Mouse (Mus musculus) mouse embryonic stem cell (cell line): ENCODE data around the gene Tmed2.
"Not testable (repeated sequence)": the region's sequence is repeated elsewhere in the genome, so short reads cannot be mapped to it uniquely, and the experiment has no call there.

ENCODE experiments used
- in situ Hi-C, 2 experiments: fragments of 300-500 bp; cut with MboI; formaldehyde crosslinking; loops; 1 replicate in 1 of 2; 3 replicates in 1 of 2; pipeline ENCODE4 v1.14.3; 2019 to 2020; ENCODE audit warnings: low sequenced_read_pairs in 2 of 2, low pct_unique_long_range_greater_than_20kb in 1 of 2, mixed read lengths in 1 of 2; ENCODE audit not compliant: unreplicated experiment in 1 of 2

The Tmed2 gene

DNA sequence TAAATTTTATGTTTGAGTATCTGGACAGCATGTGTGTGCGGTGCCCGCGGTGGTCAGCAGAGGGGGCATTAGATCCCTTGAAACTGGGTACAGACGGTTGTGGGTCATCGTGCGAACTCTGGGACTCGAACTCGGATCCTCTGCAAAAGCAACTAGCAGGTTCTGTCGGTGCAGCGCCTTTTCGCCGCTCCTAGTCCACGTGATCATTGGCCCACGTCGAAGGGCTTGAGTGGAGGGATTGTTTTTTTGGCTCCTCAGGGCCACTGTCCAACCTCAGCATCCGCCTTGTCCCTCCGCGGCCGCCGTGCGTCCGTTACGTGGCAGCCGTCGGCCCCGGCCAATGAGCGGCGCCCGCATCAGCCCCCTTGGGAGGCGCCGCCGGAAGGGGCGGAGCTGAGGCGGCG is at the start of gene Tmed2:
Gene Tmed2 (plus strand): TSS at position 313 of the 404 bp plus-strand sequence.
- in situ Hi-C loops = no loop called here

DNA sequence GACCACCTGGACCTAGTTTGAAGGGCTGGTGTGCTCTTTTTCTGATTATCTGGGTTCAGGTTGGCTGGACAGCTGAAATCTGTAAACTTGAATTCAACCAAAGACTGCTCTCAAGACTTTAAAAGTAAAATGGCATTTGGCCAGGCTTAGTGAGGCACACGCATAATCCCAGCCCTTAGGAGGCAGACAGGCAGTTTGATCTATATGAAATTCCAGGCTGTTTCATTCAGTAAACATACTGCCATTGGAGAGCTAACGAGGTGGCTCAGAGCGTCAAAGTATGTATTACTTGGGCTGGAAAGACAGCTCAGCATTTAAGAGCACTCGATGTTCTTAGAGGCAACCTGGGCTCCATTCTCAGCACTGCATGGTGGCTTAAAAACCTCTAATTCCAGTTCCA is 48.8 kb upstream of the Tmed2 start:
- in situ Hi-C loops = no loop called here

DNA sequence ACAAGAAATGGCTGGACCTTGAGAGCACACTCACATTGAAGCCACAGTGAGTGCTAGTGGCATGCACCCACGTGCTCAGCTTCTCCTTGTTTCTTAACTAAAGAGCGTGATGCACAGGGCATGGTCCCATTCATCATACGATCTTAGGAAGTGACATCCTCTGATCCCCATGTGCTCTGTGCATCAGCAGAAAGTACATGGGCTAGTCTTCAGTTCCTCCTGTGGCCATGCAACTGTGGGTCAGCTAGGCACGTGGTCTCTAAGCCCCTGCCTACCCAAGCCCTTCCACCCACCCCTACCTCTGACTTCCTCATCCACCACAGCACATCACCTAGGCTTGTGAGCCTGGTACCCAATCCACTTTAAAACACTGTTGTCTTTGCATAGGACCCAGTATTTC is 47.9 kb upstream of the Tmed2 start:
- in situ Hi-C loops = no loop called here

DNA sequence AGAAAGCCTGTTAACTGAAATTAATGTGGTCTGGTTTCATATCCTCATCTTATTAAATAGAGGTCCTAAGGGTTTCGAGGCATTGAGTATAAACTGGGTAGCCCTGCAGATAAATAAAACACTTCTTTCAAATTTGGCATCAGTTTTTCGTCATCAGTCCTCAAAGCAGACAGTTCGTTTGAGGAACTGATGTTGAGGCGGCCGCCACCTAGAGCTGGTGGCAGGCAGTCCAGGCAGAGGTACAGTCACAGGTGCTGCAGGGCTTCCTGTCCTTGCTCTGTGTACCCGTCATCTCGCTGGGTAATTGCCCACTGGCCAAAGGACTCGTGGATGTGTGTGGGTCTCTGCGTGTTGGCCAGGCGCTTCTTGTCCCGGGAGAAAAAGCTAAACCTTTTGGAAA is 47.0 kb upstream of the Tmed2 start:
- in situ Hi-C loops = no loop called here

DNA sequence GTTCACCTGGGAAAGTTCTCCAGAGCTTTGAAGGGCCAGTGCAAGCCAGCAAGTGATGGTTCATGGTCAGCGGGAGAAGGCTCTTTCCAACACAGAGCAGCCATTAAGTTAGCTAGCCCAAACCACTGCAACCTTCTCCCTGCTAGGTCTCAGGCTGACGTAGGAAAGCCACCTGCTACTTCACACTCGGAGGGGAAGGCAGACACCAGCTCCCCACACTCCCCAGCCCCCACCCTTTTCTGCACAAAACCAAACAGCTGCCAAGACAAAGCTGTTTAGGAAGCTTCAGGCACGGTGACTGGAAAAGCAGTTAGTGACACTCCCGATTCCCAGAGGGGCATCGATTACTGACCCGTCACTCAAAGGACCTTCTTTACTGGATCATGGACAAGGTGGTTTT is 44.9 kb upstream of the Tmed2 start:
- in situ Hi-C loops = no loop called here

DNA sequence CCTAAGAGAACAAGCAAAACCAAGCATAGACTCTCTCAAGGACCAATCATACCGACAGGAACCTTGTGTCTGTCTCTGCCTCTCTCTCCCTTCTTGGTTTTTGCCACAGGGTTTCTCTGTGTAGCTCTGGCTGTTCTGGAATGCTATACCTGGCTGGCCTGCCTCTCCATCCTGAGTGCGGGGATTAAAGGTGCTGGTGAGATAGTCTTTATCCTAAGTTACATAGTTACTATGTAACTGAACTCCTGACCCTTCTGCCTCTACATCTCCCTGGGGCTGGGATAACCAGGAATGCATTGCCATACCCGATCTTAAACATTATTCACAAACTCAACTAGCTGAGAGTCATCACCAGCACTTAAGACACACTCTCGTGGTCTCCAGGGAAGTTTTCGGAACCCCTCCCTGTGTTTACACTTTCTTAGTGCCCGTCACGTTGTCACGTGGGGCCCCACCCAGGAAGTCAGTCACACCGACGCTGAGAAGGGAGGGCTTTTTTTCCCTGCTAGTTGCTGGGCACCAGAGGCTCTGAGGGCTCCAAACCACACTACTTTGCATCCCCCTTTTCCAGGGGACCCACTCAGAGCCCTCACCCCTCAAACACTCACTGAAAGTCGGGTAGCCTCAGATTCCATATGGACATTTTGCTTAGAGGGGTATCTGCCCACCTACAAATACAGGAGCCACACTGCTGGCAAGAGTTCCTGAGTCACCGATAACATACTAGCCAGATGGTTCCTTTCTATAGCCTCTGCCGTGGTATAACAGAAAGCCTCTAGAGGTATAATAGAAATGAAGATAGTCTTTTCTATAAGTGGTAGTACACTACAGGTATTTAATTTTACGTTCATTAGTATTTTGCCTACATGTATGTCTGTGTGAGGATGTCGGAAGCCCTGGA is 43.6 kb upstream of the Tmed2 start:
- in situ Hi-C loops = no loop called here

DNA sequence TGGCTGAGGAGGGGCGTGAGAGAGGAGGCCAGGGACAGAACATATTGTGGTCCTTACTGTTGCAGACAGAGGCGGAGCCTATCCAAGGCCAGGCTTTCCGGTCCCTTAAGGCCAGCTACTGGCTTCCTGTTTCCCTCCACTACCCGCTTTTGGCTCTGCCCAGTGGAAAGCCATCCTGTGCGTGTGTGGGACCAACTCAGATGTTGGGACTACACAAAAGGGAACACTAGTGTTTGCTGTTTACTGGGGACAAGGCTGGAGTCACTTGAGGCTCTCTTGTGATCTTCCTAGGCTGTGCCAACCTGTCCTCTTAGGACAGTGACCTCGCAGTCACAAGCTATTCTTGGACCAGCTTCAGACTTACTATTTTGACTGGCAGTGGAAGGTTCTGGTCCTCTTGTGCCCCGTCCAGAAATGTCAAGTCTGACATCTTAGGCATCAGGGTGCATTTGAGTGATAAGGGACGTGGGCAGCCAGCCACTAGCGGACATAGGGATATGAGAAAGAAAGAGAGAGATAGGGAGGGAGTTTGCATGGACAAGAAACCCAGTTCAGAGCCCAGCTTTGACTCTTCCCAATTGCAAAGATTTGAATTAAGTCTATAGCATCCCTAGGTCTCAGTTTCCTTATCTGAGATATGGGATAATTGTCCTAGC is 42.1 kb upstream of the Tmed2 start:
- in situ Hi-C loops = no loop called here

DNA sequence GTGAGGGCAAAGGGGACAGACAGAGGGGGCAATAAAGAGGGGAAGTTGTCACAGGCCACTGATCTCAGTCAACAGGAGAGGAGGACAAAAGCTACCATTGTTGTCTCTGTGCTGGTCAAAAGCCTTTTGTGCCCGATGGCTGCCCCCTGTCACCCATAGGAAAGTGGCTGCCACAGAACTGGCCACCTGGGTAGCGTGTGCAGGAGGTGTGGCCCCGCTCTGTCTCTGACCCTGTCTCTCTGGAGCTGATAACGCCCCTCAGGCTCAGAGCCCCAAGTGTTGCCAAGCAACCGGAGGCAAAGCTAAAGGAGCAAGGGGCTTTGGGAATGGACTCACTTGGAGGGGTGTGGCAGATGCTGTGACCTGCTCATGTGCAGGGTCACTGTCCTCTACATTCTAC is 41.5 kb upstream of the Tmed2 start:
- in situ Hi-C loops = no loop called here

DNA sequence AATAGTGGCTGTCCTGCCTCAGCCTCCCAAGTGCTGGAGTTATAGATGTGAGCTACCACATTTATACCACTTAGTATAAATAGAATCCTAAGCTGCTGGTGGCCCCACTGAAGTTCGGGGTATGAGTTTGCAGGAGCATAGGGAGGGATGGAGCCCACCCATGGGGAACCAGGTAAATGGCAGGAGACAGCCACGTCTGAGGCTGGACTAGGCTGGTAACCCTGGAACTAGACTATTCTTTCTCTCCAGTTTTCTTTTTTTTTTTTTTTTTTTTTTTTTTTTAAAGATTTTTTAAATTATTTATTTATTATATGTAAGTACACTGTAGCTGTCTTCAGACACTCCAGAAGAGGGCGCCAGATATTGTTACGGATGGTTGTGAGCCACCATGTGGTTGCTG is 40.5 kb upstream of the Tmed2 start:
- in situ Hi-C loops = not testable (repeated sequence)

DNA sequence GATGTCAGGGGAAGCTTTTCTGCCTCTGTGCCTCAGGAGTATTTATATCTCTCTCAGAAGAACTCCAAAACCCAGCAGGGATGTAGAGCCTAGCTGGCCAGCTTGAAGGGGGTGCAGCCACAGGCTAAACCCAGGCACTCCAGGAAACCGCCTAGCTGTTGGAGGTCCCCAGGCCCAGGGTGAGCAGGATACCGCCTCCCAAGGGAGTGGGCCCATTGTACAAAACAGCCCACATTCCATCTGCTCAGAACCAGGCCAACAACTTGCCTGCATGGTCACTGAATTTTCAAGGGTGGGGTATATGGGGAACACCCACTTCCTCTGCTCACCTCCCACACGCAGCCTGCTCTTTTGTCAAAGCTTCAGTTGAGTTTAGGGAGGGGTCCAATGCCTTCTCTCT is 39.9 kb upstream of the Tmed2 start:
- in situ Hi-C loops = no loop called here

DNA sequence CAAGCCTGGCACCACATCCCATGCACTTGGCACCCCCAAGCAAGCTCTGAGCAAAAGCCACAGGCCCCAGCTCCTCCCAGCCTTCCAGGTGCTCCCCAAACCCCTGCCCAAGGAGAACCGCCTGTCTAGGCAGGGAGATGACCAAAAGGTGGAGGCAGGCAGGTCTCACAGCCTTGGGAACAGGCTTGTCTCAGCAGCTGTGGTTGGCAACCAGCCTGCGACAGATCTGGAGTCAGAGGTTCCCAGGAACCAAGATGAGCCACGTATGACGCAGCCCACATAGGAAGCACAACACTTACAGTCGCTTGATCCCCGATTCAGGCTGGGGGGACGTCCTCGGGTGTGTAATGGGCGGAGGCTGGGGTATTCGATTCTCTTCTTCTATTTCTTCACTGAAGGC is 39.0 kb upstream of the Tmed2 start:
- in situ Hi-C loops = no loop called here

DNA sequence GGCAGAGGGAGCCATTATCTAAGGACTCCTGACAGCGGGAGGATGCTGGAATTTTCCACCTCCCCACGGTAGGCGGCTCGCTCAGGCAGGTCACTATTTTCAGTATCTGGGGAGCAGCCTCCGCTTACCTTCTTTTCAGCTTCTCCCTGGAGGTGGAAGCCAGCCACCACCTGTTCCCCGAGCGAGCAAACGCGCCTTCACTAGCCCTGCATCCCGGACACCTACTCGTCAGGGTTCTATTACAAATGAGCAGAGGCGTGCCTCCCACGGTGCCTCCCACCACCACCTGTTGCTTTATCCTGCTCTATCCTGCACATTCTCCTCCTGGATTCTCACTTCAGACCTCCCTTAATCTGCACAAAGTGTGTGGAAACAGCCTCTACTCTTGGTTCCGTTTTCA is 36.8 kb upstream of the Tmed2 start:
- in situ Hi-C loops = no loop called here

DNA sequence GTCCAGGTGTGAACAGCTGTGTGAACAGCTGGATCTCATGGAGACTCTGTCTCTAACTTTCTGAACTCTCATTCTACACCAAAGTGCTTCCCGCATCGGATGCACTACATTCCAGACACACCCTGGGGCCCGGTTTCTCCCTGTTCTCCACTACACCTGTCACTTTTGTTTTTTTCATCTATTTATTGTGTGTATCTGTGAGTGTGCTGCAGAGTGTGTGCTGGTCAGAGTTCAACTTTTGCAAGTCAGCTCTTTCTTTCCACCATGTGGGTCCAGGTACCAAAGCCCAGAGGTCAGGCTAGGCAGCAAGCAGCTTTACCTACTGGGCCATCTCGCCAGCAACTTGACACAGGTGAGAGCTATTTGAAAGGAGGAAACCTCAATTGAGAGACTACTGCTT is 35.3 kb upstream of the Tmed2 start:
- in situ Hi-C loops = no loop called here

DNA sequence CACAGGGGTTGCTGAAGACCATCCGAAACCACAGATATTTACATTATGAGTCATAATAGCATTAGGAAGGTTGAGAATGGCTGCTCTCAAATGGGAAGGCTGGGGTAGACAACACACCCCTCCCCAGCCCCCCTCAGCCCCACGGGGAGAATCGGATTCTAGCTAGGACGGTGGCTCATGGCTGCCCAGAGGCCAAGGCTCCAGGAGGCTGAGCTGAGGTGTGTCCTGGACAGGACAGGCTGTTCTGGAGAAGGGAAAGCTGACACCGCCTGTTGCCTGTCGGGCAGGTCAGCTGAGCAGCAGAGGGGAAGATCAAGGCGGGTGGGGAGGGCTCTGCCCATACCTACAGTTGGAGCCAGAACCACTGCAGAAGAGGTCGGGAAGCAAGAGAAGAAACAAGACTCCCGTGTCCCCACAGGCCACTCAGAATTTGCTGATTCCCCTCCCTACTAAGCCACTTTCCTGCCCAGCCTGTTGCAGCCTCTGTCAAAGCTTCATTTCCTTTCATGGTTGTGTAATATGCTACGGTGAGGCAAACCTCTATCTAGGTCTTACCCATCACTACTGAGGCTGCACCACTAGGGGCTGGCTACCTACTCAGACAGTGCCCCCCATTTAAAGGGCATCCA is 33.6 kb upstream of the Tmed2 start:
- in situ Hi-C loops = no loop called here

DNA sequence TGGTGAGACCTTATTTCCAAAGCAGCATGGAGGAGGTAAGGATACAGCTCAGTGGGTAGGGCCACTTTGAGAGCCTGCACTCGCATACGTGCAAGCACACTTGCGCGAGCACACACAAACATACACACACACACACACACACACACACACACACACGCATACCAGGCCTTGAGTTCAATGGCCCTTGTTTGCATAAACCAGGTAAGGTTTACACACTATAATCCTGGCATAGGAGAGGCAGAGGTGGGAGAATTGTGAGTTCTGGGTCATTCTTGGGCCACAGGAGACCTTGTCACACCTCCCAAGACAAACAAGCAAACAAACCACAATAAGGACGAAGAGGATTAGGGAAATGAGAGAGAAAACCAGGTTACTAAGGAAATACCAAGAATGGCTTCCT is 31.3 kb upstream of the Tmed2 start:
- in situ Hi-C loops = no loop called here

DNA sequence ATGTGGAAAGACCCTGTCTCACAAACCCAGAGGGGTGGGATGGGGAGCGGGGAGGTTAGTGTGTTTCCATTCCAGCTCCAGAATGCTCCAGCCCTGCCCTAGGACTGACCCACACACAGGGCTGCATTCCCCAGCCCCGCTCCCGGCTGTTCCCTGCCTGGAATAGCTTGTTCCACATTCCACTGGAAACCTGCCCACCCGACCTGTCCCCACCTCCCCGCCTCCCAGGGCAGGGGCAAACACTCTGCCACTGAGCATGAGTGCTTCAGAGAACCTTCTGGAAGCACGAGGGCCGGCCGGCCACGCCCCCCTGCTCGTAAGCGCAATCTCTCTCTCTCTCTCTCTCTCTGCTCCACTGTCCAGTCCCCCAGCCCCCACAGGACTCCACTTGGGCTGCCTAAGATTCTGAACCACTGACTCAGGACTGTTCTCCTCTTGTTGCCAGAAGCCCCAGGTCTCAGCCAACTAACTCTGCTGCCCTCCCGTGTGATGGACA is 30.7 kb upstream of the Tmed2 start:
- in situ Hi-C loops = no loop called here

DNA sequence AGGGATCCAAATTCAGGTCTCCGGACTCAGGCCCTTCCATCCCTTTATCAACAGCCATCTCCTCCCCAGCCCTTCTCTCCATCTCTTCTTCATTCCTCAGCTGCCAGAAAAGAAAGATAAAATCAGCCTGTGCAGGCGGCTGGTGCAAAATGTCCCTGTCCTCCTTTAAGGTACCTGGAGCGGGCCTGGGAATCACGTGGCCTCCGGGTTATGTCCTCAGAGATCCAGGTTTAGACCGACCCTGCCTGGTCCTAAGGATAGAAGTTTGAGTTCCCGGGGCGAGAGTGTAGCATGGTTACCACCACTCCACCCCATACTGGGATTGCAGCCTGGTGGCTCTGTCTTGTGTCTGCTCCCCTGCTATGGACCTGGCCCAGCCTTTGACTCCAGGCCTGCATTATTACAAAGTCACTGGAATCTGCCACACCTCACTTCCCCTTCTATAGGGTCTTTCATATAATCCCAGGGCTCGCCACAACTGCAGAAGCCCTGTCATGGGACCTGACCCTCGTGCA is 29.9 kb upstream of the Tmed2 start:
- in situ Hi-C loops = no loop called here

DNA sequence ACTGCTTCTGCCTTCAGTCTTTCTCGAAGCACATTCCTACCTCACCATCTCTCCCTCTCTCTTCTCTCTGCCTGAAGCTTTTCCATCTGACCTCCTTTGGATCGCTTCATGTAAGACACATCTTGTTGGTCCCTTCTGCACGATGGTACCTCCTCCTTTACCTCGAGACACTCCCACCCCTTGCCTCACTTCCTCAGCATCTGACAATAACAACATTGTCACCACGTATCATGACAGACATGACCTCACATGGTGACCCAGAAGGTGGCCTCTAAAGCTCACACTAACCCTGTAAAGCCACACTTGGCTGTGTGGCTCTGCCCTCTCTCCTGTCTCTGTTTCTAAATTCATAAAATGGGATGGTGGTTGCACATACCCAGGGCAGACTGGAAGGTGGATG is 24.7 kb upstream of the Tmed2 start:
- in situ Hi-C loops = no loop called here

DNA sequence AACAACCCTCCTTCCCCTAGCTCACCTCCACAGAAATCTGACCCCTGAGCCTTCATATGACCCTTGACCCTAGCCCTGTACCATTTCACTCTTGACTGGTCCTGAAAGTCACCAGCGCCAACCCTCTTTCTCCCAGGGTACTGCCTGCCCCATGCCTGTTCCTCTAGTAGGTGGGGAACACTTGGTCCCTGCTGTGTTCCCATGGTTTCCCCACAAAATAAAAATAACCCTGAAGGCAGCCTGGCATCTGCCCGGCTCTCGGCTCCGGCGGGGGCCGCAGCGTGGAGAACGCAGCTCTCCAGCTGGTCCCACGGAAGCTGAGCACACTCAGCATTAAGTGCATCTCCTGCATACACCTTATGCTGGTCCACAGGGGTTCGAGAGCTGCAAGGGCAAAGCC is 21.8 kb upstream of the Tmed2 start:
- in situ Hi-C loops = no loop called here
